Mouse (Mus musculus): ENCODE data around the gene 2310057M21Rik. TPM values are rescaled to one million over a fixed set of nuclear protein-coding genes. Genes with fewer than 3 reads are reported as not detected.

2310057M21Rik gene
- polyA plus RNA-seq (2014; fragmentation: Illumina TruSeq; extraction: RNeasy Lipid Tissue Mini Kit (QIAGEN cat#74804); ENCODE audit: low read depth, low replicate concordance), result 4.5 TPM

GRCm38 (mm10) chr7:131362615-131363300 is at the start of gene 2310057M21Rik:
Gene 2310057M21Rik, minus strand, starts transcription at chr7:131362759.

GRCm38 (mm10) chr7:131410416-131411058 is 48.0 kb upstream of the 2310057M21Rik start, which contains the start of the genes Ikzf5 and Acadsb:
Gene Ikzf5, minus strand, starts transcription at chr7:131410521.
Gene Acadsb, plus strand, starts transcription at chr7:131410601.

GRCm38 (mm10) chr7:131370648-131371469 is 8.3 kb upstream of the 2310057M21Rik start, which contains the start of gene Pstk:
Gene Pstk, plus strand, starts transcription at chr7:131371141.

GRCm38 (mm10) chr7:131333564-131333963 is 29.0 kb downstream of the 2310057M21Rik start, which contains the start of gene Fam24a:
Gene Fam24a, plus strand, starts transcription at chr7:131333864.

GRCm38 (mm10) chr7:131329416-131329815 is 33.1 kb downstream of the 2310057M21Rik start, which contains the start of gene Fam24b:
Gene Fam24b, minus strand, starts transcription at chr7:131329516.

GRCm38 (mm10) chr7:131322192-131322591 is 40.4 kb downstream of the 2310057M21Rik start, which contains the start of gene Cuzd1:
Gene Cuzd1, minus strand, starts transcription at chr7:131322292.

Other genes starting within 250 kb of the 2310057M21Rik start
- gene 4933402N03Rik, start 216.4 kb downstream of the 2310057M21Rik start, polyA plus RNA-seq (2014; fragmentation: Illumina TruSeq; extraction: RNeasy Lipid Tissue Mini Kit (QIAGEN cat#74804); ENCODE audit: low read depth, low replicate concordance), result not detected
- gene 5430419D17Rik, start 188.4 kb downstream of the 2310057M21Rik start, polyA plus RNA-seq (2014; fragmentation: Illumina TruSeq; extraction: RNeasy Lipid Tissue Mini Kit (QIAGEN cat#74804); ENCODE audit: low read depth, low replicate concordance), result not detected
- 0.50 TPM for gene Cuzd1, start 40.5 kb downstream of the 2310057M21Rik start, polyA plus RNA-seq (2014; fragmentation: Illumina TruSeq; extraction: RNeasy Lipid Tissue Mini Kit (QIAGEN cat#74804); ENCODE audit: low read depth, low replicate concordance)
- gene Fam24b, start 33.2 kb downstream of the 2310057M21Rik start, polyA plus RNA-seq (2014; fragmentation: Illumina TruSeq; extraction: RNeasy Lipid Tissue Mini Kit (QIAGEN cat#74804); ENCODE audit: low read depth, low replicate concordance), result not detected
- not detected for gene Fam24a, start 28.9 kb downstream of the 2310057M21Rik start, polyA plus RNA-seq (2014; fragmentation: Illumina TruSeq; extraction: RNeasy Lipid Tissue Mini Kit (QIAGEN cat#74804); ENCODE audit: low read depth, low replicate concordance)
- gene Pstk, start 8.4 kb upstream of the 2310057M21Rik start, polyA plus RNA-seq (2014; fragmentation: Illumina TruSeq; extraction: RNeasy Lipid Tissue Mini Kit (QIAGEN cat#74804); ENCODE audit: low read depth, low replicate concordance), result 51.4 TPM
- gene Ikzf5, start 47.8 kb upstream of the 2310057M21Rik start, polyA plus RNA-seq (2014; fragmentation: Illumina TruSeq; extraction: RNeasy Lipid Tissue Mini Kit (QIAGEN cat#74804); ENCODE audit: low read depth, low replicate concordance), result 37.5 TPM
- gene Acadsb, start 47.8 kb upstream of the 2310057M21Rik start, polyA plus RNA-seq (2014; fragmentation: Illumina TruSeq; extraction: RNeasy Lipid Tissue Mini Kit (QIAGEN cat#74804); ENCODE audit: low read depth, low replicate concordance), result 125 TPM
- 0.32 TPM for gene Hmx3, start 180.1 kb upstream of the 2310057M21Rik start, polyA plus RNA-seq (2014; fragmentation: Illumina TruSeq; extraction: RNeasy Lipid Tissue Mini Kit (QIAGEN cat#74804); ENCODE audit: low read depth, low replicate concordance)
- gene Hmx2, start 186.0 kb upstream of the 2310057M21Rik start, polyA plus RNA-seq (2014; fragmentation: Illumina TruSeq; extraction: RNeasy Lipid Tissue Mini Kit (QIAGEN cat#74804); ENCODE audit: low read depth, low replicate concordance), result 0.38 TPM
- gene Bub3, start 197.5 kb upstream of the 2310057M21Rik start, polyA plus RNA-seq (2014; fragmentation: Illumina TruSeq; extraction: RNeasy Lipid Tissue Mini Kit (QIAGEN cat#74804); ENCODE audit: low read depth, low replicate concordance), result 20.8 TPM